Comparison of ENCODE assay signal across 8 mouse cellular contexts in genomic region chr7:44929204-44930151, GRCm38 (mm10). TPM values are rescaled to one million over a fixed set of nuclear protein-coding genes. Genes with fewer than 3 reads are reported as not detected.
A peak's percentile ranks its signal among the peaks of the same experiment; 100 is the strongest.
DNase-seq lines count a peak whose midpoint lies in the region; ATAC-seq lines count a peak whose summit lies in the region.

TSS of gene Ap2a1 (minus strand) at chr7:44929496.

- no peaks in the 10 kb centered on the region for H3K27me3 ChIP-seq in lung, embryonic 16.5 days (ENCODE audit: control insufficient read depth, insufficient read depth, low read depth, low read length)

- under 1% methylated on average over 83 of the region's 84 CpGs for WGBS in lung, embryonic 16.5 days

- H3K9me3 ChIP-seq in lung, embryonic 16.5 days (ENCODE audit: control insufficient read depth, low read length) = no peaks in the 10 kb centered on the region

- peak within 1 kb of the TSS; percentile 91 for H3K27ac ChIP-seq in lung, embryonic 16.5 days (ENCODE audit: low read length)

- H3K4me1 ChIP-seq in lung, embryonic 16.5 days (replicated peaks; ENCODE audit: control insufficient read depth, insufficient read depth, low read length) = peaks cover 14% of the 10 kb centered on the region

- ATAC-seq in hematopoietic stem cell, adult 5-6 weeks (replicated peaks in 1 of 2; ENCODE audit: insufficient read depth in 1 of 2, low FRiP score in 2 of 2, low TSS enrichment in 1 of 2, low read depth in 1 of 2, poor library complexity in 2 of 2, severe bottlenecking in 2 of 2) = peak; percentile 97
- peak; percentile 98 for ATAC-seq in lung, embryonic 16.5 days (ENCODE audit: low read depth)

- H3K4me3 ChIP-seq in lung, embryonic 16.5 days (ENCODE audit: low read length) = peak within 1 kb of the TSS; percentile 95

- peak within 1 kb of the TSS; percentile 68 for H3K4me2 ChIP-seq in lung, embryonic 16.5 days (ENCODE audit: low read depth, low read length)

- peak within 1 kb of the TSS; percentile 95 for H3K9ac ChIP-seq in lung, embryonic 16.5 days (ENCODE audit: low read length)

- peak; percentile 99 for DNase-seq in MEL-GATA-1-ER (ENCODE audit: extremely low read depth, low read depth)
- DNase-seq in cerebellum, adult 8-10 months = peak; percentile 99
- DNase-seq in forelimb bud, embryonic 11.5 days (ENCODE audit: low read depth, low spot score) = peak; percentile 100
- DNase-seq in layer of hippocampus, adult 9-10 months (ENCODE audit: low spot score) = peak; percentile 99
- peak; percentile 91 for DNase-seq in ovary, postnatal 10 days (ENCODE audit: low spot score)
- peak; percentile 99 to 100 for DNase-seq in thymus, postnatal 10 days (ENCODE audit: low spot score in 2 of 2)

- peaks cover 6% of the 10 kb centered on the region for H3K36me3 ChIP-seq in lung, embryonic 16.5 days (ENCODE audit: control insufficient read depth, insufficient read depth, low read length)

RNA-seq across cellular contexts. Expression of gene Ap2a1, which starts in this region (rescaled TPM):
- 12.4 and 25.5 TPM in 2 replicates for total RNA-seq in hematopoietic stem cell, adult 5-6 weeks (2017)
- 58.2 and 63.7 TPM in 2 replicates for polyA plus RNA-seq in lung, embryonic 16.5 days (2015; fragmentation: Nextera tagmentation; extraction: Ambion mirVana)

Comparison
In these comparisons a context has a peak if more than half of its experiments do, and no peak if none do; other contexts are left out.
1. Peak in every context shown above with its lines: DNase-seq, ATAC-seq, H3K4me3 ChIP-seq and H3K27ac ChIP-seq.